Mouse (Mus musculus): ENCODE measurements around the gene Cnih3.

Cnih3 gene

GRCm38 (mm10) chr1:181319466-181319865, 33.0 kb upstream of the Cnih3 start:
- peaks cover 12% of the 10 kb centered on the region; the same call in 1 of the 2 replicates for H3K9me3 ChIP-seq (ENCODE audit: low read length)
- H3K27me3 ChIP-seq (ENCODE audit: insufficient read depth, low read length) = no peaks in the 10 kb centered on the region
- no peaks in the 10 kb centered on the region for H3K4me1 ChIP-seq (replicated peaks; ENCODE audit: low read depth, low read length)
- no peak for TF ChIP-seq CTCF (conservative IDR thresholded peaks at IDR 0.05; ENCODE audit: low read length)
- TF ChIP-seq NANOG (IDR thresholded peaks at IDR 0.05; ENCODE audit: borderline replicate concordance, low read length) = no peak
- TF ChIP-seq POU5F1 (IDR thresholded peaks at IDR 0.05; ENCODE audit: borderline replicate concordance, low read length) = no peak
- no peaks in the 10 kb centered on the region for H3K36me3 ChIP-seq (ENCODE audit: insufficient read depth, low read length)
- no peak overlapping the region for H3K4me3 ChIP-seq (replicated peaks; ENCODE audit: low read length)

- H3K27me3 ChIP-seq (ENCODE audit: insufficient read depth, low read length) = no peaks in the 10 kb centered on the region
These were observed 31.3 kb upstream of the Cnih3 start for GRCm38 (mm10) chr1:181321149-181321548.

GRCm38 (mm10) chr1:181323134-181323533, 29.3 kb upstream of the Cnih3 start:
- no peak for TF ChIP-seq CTCF (conservative IDR thresholded peaks at IDR 0.05; ENCODE audit: low read length)
- no peak for TF ChIP-seq NANOG (IDR thresholded peaks at IDR 0.05; ENCODE audit: borderline replicate concordance, low read length)
- TF ChIP-seq POU5F1 (IDR thresholded peaks at IDR 0.05; ENCODE audit: borderline replicate concordance, low read length) = no peak
- Histone ChIP-seq H3K27me3 (ENCODE audit: insufficient read depth, low read length) (no peaks in the 10 kb centered on the region), H3K9me3 (ENCODE audit: low read length) (peaks cover 12% of the 10 kb centered on the region; the same call in 1 of the 2 replicates), H3K4me1 (replicated peaks; ENCODE audit: low read depth, low read length) (no peaks in the 10 kb centered on the region), H3K36me3 (ENCODE audit: insufficient read depth, low read length) (no peaks in the 10 kb centered on the region), H3K4me3 (replicated peaks; ENCODE audit: low read length) (no peak overlapping the region)

More at GRCm38 (mm10) chr1:181321149-181321548, 31.3 kb upstream of the Cnih3 start:
- TF ChIP-seq POU5F1 (IDR thresholded peaks at IDR 0.05; ENCODE audit: borderline replicate concordance, low read length) = no peak
- no peak for TF ChIP-seq CTCF (conservative IDR thresholded peaks at IDR 0.05; ENCODE audit: low read length)
- no peak for TF ChIP-seq NANOG (IDR thresholded peaks at IDR 0.05; ENCODE audit: borderline replicate concordance, low read length)
- Histone ChIP-seq H3K9me3 (ENCODE audit: low read length) (peaks cover 12% of the 10 kb centered on the region; the same call in 1 of the 2 replicates), H3K4me3 (replicated peaks; ENCODE audit: low read length) (no peak overlapping the region), H3K36me3 (ENCODE audit: insufficient read depth, low read length) (no peaks in the 10 kb centered on the region), H3K4me1 (replicated peaks; ENCODE audit: low read depth, low read length) (no peaks in the 10 kb centered on the region)

- TF ChIP-seq NANOG (IDR thresholded peaks at IDR 0.05; ENCODE audit: borderline replicate concordance, low read length) (no peak), CTCF (conservative IDR thresholded peaks at IDR 0.05; ENCODE audit: low read length) (no peak), POU5F1 (IDR thresholded peaks at IDR 0.05; ENCODE audit: borderline replicate concordance, low read length) (no peak)
- Histone ChIP-seq H3K4me1 (replicated peaks; ENCODE audit: low read depth, low read length) (peaks cover 4% of the 10 kb centered on the region; the same call in 1 of the 2 replicates), H3K9me3 (ENCODE audit: low read length) (no peaks in the 10 kb centered on the region), H3K4me3 (replicated peaks; ENCODE audit: low read length) (no peak overlapping the region), H3K27me3 (ENCODE audit: insufficient read depth, low read length) (no peaks in the 10 kb centered on the region), H3K36me3 (ENCODE audit: insufficient read depth, low read length) (no peaks in the 10 kb centered on the region)
These were observed 25.3 kb upstream of the Cnih3 start for GRCm38 (mm10) chr1:181327137-181327536.

- no peaks in the 10 kb centered on the region for H3K27me3 ChIP-seq (ENCODE audit: insufficient read depth, low read length)
- H3K9me3 ChIP-seq (ENCODE audit: low read length) = no peaks in the 10 kb centered on the region
- TF ChIP-seq CTCF (conservative IDR thresholded peaks at IDR 0.05; ENCODE audit: low read length) (no peak), NANOG (IDR thresholded peaks at IDR 0.05; ENCODE audit: borderline replicate concordance, low read length) (no peak), POU5F1 (IDR thresholded peaks at IDR 0.05; ENCODE audit: borderline replicate concordance, low read length) (no peak)
- no peaks in the 10 kb centered on the region for H3K36me3 ChIP-seq (ENCODE audit: insufficient read depth, low read length)
- peaks cover 10% of the 10 kb centered on the region; the same call in 1 of the 2 replicates for H3K4me1 ChIP-seq (replicated peaks; ENCODE audit: low read depth, low read length)
- no peak overlapping the region for H3K4me3 ChIP-seq (replicated peaks; ENCODE audit: low read length)
These were observed 24.6 kb upstream of the Cnih3 start for GRCm38 (mm10) chr1:181327636-181328420.

DNA sequence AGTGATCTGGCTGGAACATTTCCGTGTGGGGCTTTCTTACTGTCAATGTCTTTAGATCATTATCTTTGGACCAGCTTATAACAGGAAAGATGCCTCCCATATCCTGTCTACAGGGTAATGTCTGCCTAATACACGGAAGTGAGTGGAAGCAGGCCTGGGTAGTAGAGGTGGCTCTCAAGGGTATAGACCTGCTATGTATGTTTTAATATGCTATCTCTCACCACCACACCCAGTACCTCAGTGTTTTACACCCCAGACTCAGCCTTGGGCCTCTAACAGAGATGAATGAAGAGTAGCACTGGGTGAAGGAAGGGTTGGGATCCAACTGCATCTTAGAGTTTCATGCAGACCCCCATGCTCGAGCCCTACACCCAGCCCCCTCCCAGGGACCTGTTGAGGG, 23.3 kb upstream of the Cnih3 start:
- Histone ChIP-seq H3K4me3 (replicated peaks; ENCODE audit: low read length) (no peak overlapping the region), H3K27me3 (ENCODE audit: insufficient read depth, low read length) (no peaks in the 10 kb centered on the region)

GRCm38 (mm10) chr1:181332597-181332996, 19.8 kb upstream of the Cnih3 start:
- H3K4me1 ChIP-seq (replicated peaks; ENCODE audit: low read depth, low read length) = peaks cover 10% of the 10 kb centered on the region; the same call in 1 of the 2 replicates
- H3K36me3 ChIP-seq (ENCODE audit: insufficient read depth, low read length) = no peaks in the 10 kb centered on the region
- peaks cover 36% of the 10 kb centered on the region for H3K9me3 ChIP-seq (ENCODE audit: low read length)
- no peaks in the 10 kb centered on the region for H3K27me3 ChIP-seq (ENCODE audit: insufficient read depth, low read length)
- no peak overlapping the region for H3K4me3 ChIP-seq (replicated peaks; ENCODE audit: low read length)
- TF ChIP-seq POU5F1 (IDR thresholded peaks at IDR 0.05; ENCODE audit: borderline replicate concordance, low read length) (no peak), NANOG (IDR thresholded peaks at IDR 0.05; ENCODE audit: borderline replicate concordance, low read length) (no peak)

More for the DNA sequence above, 23.3 kb upstream of the Cnih3 start:
- Histone ChIP-seq H3K4me1 (replicated peaks; ENCODE audit: low read depth, low read length) (peaks cover 10% of the 10 kb centered on the region; the same call in 1 of the 2 replicates), H3K9me3 (ENCODE audit: low read length) (0 out of 2 replicates have a peak, but pooled peaks cover 7% of the 10 kb centered on the region), H3K36me3 (ENCODE audit: insufficient read depth, low read length) (no peaks in the 10 kb centered on the region)
- TF ChIP-seq NANOG (IDR thresholded peaks at IDR 0.05; ENCODE audit: borderline replicate concordance, low read length) = no peak
- no peak for TF ChIP-seq POU5F1 (IDR thresholded peaks at IDR 0.05; ENCODE audit: borderline replicate concordance, low read length)
- no peak for TF ChIP-seq CTCF (conservative IDR thresholded peaks at IDR 0.05; ENCODE audit: low read length)

DNA sequence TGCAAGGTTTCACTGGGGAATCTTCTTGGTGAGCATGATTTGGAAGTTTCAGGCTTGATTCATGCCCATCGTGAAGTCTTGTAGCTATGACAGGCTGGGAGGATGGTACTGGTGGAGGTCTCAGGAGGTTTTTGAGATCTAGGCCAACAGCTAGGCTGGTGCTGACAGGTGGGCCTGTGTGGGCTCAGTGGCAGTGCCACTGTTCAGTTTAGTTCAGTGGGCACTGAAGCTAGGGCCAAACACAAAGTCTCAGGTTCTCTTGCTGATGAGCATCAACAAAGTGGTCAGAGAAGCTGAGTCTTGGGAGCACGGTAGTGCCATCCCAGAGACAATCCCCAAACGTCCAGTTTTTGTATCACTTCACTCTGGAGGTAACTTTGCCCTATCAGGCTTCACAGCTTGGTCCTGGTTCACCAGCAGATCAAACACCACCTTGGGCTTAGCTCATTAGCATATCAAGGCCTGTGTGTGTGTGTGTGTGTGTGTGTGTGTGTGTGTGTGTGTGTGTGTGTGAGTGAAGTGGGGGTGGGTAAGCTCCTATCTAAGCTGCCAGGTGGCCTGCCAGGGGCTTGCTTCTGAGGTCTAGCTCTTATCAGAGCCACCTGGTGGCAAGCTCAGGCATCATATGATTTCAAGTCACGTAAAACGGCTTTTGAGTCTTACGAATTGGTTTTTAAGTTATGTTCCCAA, 18.0 kb upstream of the Cnih3 start:
- Histone ChIP-seq H3K9me3 (ENCODE audit: low read length) (peaks cover 36% of the 10 kb centered on the region), H3K4me1 (replicated peaks; ENCODE audit: low read depth, low read length) (peaks cover 18% of the 10 kb centered on the region), H3K27me3 (ENCODE audit: insufficient read depth, low read length) (no peaks in the 10 kb centered on the region), H3K36me3 (ENCODE audit: insufficient read depth, low read length) (no peaks in the 10 kb centered on the region), H3K4me3 (replicated peaks; ENCODE audit: low read length) (no peak overlapping the region)
- TF ChIP-seq NANOG (IDR thresholded peaks at IDR 0.05; ENCODE audit: borderline replicate concordance, low read length) = no peak
- no peak for TF ChIP-seq CTCF (conservative IDR thresholded peaks at IDR 0.05; ENCODE audit: low read length)
- no peak for TF ChIP-seq POU5F1 (IDR thresholded peaks at IDR 0.05; ENCODE audit: borderline replicate concordance, low read length)

All from E14TG2a.4 (cell line).